Mouse (Mus musculus) megakaryocyte, embryonic 14.5 days (primary cell): ENCODE data around the gene Edem2. TPM values are rescaled to one million over a fixed set of nuclear protein-coding genes. Genes with fewer than 3 reads are reported as not detected.
"Not testable (repeated sequence)": the region's sequence is repeated elsewhere in the genome, so short reads cannot be mapped to it uniquely, and the experiment has no call there.

Source experiments
- H3K27me3 ChIP-seq: replicated peaks from 2 replicates; pipeline ENCODE3; 2012; ENCODE audit warnings: inconsistent platforms
- H3K36me3 ChIP-seq: replicated peaks from 2 replicates; pipeline ENCODE3; 2012; ENCODE audit warnings: low read length, inconsistent platforms, mixed read lengths
- H3K4me1 ChIP-seq: 2 replicates; pipeline ENCODE4 v1.6.1; 2012; ENCODE audit warnings: inconsistent platforms
- H3K4me3 ChIP-seq: replicated peaks from 2 replicates; pipeline ENCODE3; 2012; ENCODE audit warnings: moderate library complexity, mild to moderate bottlenecking, inconsistent platforms
- H3K9me3 ChIP-seq: 2 replicates; pipeline ENCODE4 v1.6.1; 2012; ENCODE audit warnings: inconsistent platforms
- FLI1 ChIP-seq: IDR thresholded peaks from 2 replicates; pipeline ENCODE4 v1.6.1; 2012; ENCODE audit warnings: low read length, inconsistent platforms, mixed read lengths
- GATA1 ChIP-seq: IDR thresholded peaks from 3 replicates; pipeline ENCODE4 v1.6.1; 2012; ENCODE audit warnings: mixed read lengths, low read length, inconsistent platforms, borderline replicate concordance
- polyA plus RNA-seq: library from polyadenylated mRNA; stranded (reverse); fragments of >175 nt; gene quantifications from 2 replicates; pipeline ENCODE4 v1.2.3, GENCODE M21; 2012; ENCODE audit warnings: low replicate concordance; ENCODE audit not compliant: insufficient read depth

Edem2 gene
- polyA plus RNA-seq, 1 experiment, result 90.3 TPM

GRCm38 (mm10) chr2:155717082-155717990 lies 11.9 kb downstream of the Edem2 start:
- no peaks in the 10 kb centered on the region for H3K27me3 ChIP-seq
- peaks cover 99% of the 10 kb centered on the region for H3K36me3 ChIP-seq
- H3K4me3 ChIP-seq, result no peak overlapping the region
- H3K4me1 ChIP-seq, result no peaks in the 10 kb centered on the region; the same call in 1 of the 2 replicates
- H3K9me3 ChIP-seq, result no peaks in the 10 kb centered on the region
- TF ChIP-seq FLI1, result no peak
- TF ChIP-seq GATA1, result no peak

DNA sequence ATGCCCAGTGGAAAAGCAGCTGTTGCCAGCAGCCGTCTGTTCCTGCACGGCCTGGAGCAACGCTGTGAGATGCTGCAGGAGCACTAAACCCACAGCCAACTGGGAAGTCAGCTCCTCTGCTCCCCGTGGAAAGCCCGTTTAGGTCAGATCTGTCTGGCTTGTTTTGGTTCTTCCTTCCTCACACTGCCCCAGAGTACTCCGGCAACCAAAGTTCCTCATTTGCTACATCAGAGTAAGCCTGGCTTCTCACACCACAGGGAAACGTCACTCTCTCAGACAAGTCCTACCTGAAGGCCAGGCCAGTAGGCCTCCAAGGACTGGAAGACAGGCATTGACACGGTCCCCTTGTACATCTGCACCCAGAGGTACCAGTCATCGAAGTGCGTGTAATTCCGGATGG lies 18.7 kb downstream of the Edem2 start:
- Histone ChIP-seq H3K27me3 (no peaks in the 10 kb centered on the region), H3K4me3 (no peak overlapping the region), H3K36me3 (peaks cover 95% of the 10 kb centered on the region), H3K9me3 (no peaks in the 10 kb centered on the region), H3K4me1 (peaks cover 11% of the 10 kb centered on the region; the same call in 1 of the 2 replicates)
- TF ChIP-seq FLI1 (no peak), GATA1 (no peak)

DNA sequence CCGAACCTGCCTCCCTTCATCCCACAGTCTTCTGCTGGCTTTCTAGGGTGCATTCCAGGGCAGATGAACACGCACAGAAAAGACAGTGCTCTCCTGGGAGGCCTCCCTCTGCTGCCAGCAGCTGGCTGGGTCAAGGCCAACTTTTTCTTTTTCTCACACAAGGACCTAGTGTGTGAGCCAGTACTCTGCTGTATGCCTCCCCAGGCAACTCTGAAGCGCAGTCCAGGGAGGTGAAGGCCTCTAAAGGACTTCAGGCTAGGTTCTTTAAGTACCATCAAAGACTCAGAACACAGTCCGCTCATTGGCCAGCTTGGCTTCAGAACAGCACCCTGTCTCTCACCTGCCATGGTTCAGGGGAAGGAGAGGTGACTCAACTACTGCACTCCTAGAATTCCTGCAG lies 22.0 kb downstream of the Edem2 start:
- Histone ChIP-seq H3K9me3 (no peaks in the 10 kb centered on the region), H3K4me3 (no peak overlapping the region), H3K4me1 (peaks cover 14% of the 10 kb centered on the region; the same call in 1 of the 2 replicates), H3K36me3 (peaks cover 90% of the 10 kb centered on the region), H3K27me3 (no peaks in the 10 kb centered on the region)
- TF ChIP-seq GATA1 (no peak), FLI1 (no peak)

DNA sequence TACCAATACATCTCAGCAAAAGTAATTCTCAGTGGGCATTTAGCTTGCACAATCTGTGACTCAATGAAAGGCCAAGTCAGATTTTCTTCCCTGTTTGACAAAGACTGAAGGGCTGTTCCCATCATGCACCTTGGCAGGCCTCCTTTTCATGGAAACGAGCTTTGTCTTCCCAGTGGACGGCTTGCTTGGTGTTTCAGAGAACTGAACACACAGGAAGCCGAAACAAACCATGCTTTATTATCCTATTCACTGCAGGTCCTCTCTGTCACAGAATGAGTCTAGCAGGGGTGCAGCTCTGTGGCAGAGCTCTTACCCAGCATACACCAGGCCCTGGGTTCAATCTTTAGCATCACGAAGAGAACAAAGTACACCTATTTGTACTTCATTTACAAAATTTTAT lies 25.6 kb downstream of the Edem2 start:
- H3K27me3 ChIP-seq, result peaks cover 2% of the 10 kb centered on the region
- H3K36me3 ChIP-seq, result peaks cover 68% of the 10 kb centered on the region
- peaks cover 14% of the 10 kb centered on the region; the same call in 1 of the 2 replicates for H3K4me1 ChIP-seq

DNA sequence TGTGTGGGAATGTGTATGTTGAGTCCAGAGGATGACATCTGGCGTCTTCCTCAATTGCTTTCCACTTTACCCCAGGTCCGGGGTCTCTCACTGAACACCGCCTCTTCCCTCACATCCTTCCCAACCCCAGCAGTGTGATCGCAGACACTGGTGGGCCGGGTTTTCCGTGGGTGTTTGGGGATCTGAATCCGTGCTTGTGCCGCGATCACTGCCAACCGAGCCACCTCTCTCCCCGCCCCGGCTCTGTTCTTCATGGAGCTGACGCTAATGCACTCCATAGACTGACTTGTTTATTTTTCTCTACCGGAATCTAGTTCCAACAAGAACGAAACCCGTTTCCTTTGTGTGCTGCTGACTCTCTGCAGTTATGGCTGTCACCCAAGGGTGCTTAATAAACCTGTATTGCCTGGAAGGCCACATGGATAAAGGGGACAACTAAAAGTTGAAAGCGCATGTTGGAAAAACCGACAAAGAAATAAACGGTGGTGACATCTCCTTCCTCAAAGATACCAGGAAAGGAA lies 27.8 kb downstream of the Edem2 start:
- peaks cover 16% of the 10 kb centered on the region for H3K4me1 ChIP-seq
- no peak overlapping the region for H3K4me3 ChIP-seq
- H3K27me3 ChIP-seq, result peaks cover 2% of the 10 kb centered on the region
- H3K36me3 ChIP-seq, result peaks cover 50% of the 10 kb centered on the region
- TF ChIP-seq FLI1 (no peak), GATA1 (no peak)
- H3K9me3 ChIP-seq, result no peaks in the 10 kb centered on the region

More for the DNA sequence above, 25.6 kb downstream of the Edem2 start:
- no peak overlapping the region for H3K4me3 ChIP-seq
- TF ChIP-seq FLI1, result no peak
- TF ChIP-seq GATA1, result no peak
- no peaks in the 10 kb centered on the region for H3K9me3 ChIP-seq

- not testable (repeated sequence) for H3K4me3 ChIP-seq, H3K27me3 ChIP-seq, H3K9me3 ChIP-seq
- Histone ChIP-seq H3K4me1 (peaks cover 22% of the 10 kb centered on the region), H3K36me3 (peaks cover 25% of the 10 kb centered on the region)
Measured at GRCm38 (mm10) chr2:155698443-155698842, 30.8 kb downstream of the Edem2 start.

GRCm38 (mm10) chr2:155696851-155697250 lies 32.4 kb downstream of the Edem2 start:
- H3K4me3 ChIP-seq, result no peak overlapping the region
- TF ChIP-seq FLI1, result no peak
- TF ChIP-seq GATA1, result no peak
- H3K9me3 ChIP-seq, result no peaks in the 10 kb centered on the region
- H3K27me3 ChIP-seq, result peaks cover 2% of the 10 kb centered on the region
- peaks cover 29% of the 10 kb centered on the region for H3K4me1 ChIP-seq
- H3K36me3 ChIP-seq, result peaks cover 11% of the 10 kb centered on the region

GRCm38 (mm10) chr2:155696091-155696558 lies 33.1 kb downstream of the Edem2 start:
- Histone ChIP-seq H3K4me3 (peak overlapping the region; percentile 25), H3K36me3 (peaks cover 3% of the 10 kb centered on the region), H3K4me1 (peaks cover 31% of the 10 kb centered on the region), H3K9me3 (no peaks in the 10 kb centered on the region), H3K27me3 (peaks cover 2% of the 10 kb centered on the region)
- TF ChIP-seq FLI1 (no peak), GATA1 (no peak)

DNA sequence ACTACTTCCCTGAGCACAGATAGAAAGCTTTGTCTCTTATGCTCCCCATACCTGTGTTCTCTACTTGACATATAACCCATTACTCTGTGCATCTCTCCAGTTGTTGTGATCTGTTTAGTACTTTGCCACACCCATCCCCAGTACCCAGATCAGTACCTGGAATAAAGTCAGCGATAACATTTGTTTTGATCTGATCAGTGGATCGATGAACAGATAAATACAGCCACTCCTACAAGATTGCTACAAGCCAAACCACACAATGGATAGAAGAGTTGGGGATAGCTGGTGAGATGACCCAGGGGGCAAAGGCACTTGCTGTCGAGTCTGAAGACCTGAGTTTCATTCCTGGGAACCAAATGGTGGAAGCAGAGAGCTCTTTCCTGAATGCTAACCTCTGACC lies 34.0 kb downstream of the Edem2 start:
- H3K4me3 ChIP-seq, result no peak overlapping the region
- H3K36me3 ChIP-seq, result peaks cover 4% of the 10 kb centered on the region
- TF ChIP-seq GATA1 (no peak), FLI1 (no peak)

GRCm38 (mm10) chr2:155694564-155694963 lies 34.7 kb downstream of the Edem2 start:
- peaks cover 46% of the 10 kb centered on the region for H3K4me1 ChIP-seq
- peaks cover 9% of the 10 kb centered on the region for H3K36me3 ChIP-seq
- H3K27me3 ChIP-seq, result peaks cover 2% of the 10 kb centered on the region
- H3K4me3 ChIP-seq, result no peak overlapping the region
- TF ChIP-seq FLI1 (no peak), GATA1 (no peak)
- no peaks in the 10 kb centered on the region for H3K9me3 ChIP-seq

More for the DNA sequence above, 34.0 kb downstream of the Edem2 start:
- Histone ChIP-seq H3K9me3 (no peaks in the 10 kb centered on the region), H3K27me3 (peaks cover 2% of the 10 kb centered on the region), H3K4me1 (peaks cover 39% of the 10 kb centered on the region)
